Mouse (Mus musculus) lung, embryonic 16.5 days (tissue): Measurements from ENCODE around the gene Itga6. TPM values are rescaled to one million over a fixed set of nuclear protein-coding genes. Genes with fewer than 3 reads are reported as not detected.

ENCODE experiments used
- ATAC-seq: fragments of 200-750 bp; cut with Nextera tagmentation; 2 replicates; pipeline ENCODE4 v1.8.0; 2017; ENCODE audit warnings: low read depth, mild to moderate bottlenecking, moderate library complexity
- H3K27ac ChIP-seq: fragments of 300-500 bp; sonication (generic); 2 replicates; pipeline ENCODE4 v1.5.1; 2014; ENCODE audit warnings: mild to moderate bottlenecking, control low read depth, low read length
- H3K27me3 ChIP-seq: fragments of 300-500 bp; sonication (generic); 2 replicates; pipeline ENCODE4 v1.6.1; 2014; ENCODE audit warnings: low read depth, low read length, mixed read lengths; ENCODE audit not compliant: control insufficient read depth, insufficient read depth
- H3K36me3 ChIP-seq: fragments of 300-500 bp; sonication (generic); 2 replicates; pipeline ENCODE4 v1.6.1; 2014; ENCODE audit warnings: low read length; ENCODE audit not compliant: control insufficient read depth, insufficient read depth
- H3K4me1 ChIP-seq: fragments of 300-500 bp; sonication (generic); replicated peaks from 2 replicates; pipeline ENCODE4 v1.6.1; 2014; ENCODE audit warnings: low read length, mixed read lengths; ENCODE audit not compliant: control insufficient read depth, insufficient read depth
- H3K4me2 ChIP-seq: fragments of 300-500 bp; sonication (generic); 2 replicates; pipeline ENCODE4 v1.6.1; 2014; ENCODE audit warnings: low read depth, low read length, control low read depth
- H3K4me3 ChIP-seq: fragments of 300-500 bp; sonication (generic); 2 replicates; pipeline ENCODE4 v1.5.1; 2014; ENCODE audit warnings: mild to moderate bottlenecking, low read length, control low read depth
- H3K9ac ChIP-seq: fragments of 300-500 bp; sonication (generic); 2 replicates; pipeline ENCODE4 v1.6.1; 2014; ENCODE audit warnings: low read length, control low read depth
- H3K9me3 ChIP-seq: fragments of 300-500 bp; sonication (generic); 2 replicates; pipeline ENCODE4 v1.6.1; 2016; ENCODE audit warnings: low read length; ENCODE audit not compliant: control insufficient read depth
- WGBS: fragments of 180-500 bp; shearing (Covaris S2); extraction: QIAGEN DNeasy Blood & Tissue Kit; methylation state at CpG from one replicate; pipeline ENCODE4 v1.1.7; 2014; 5-methylcytosine and 5-hydroxymethylcytosine counted together
- polyA plus RNA-seq: library from polyadenylated mRNA; unstranded; fragments of >200 nt; fragmentation: Nextera tagmentation; extraction: Ambion mirVana; gene quantifications from 2 replicates; pipeline ENCODE4 v1.2.1, GENCODE M21; 2015

Itga6 gene
- polyA plus RNA-seq, 1 experiment from 2014 or later: 79.0 TPM

- Histone ChIP-seq H3K36me3 (no peaks in the 10 kb centered on the region), H3K4me1 (no peaks in the 10 kb centered on the region), H3K9me3 (no peaks in the 10 kb centered on the region), H3K4me3 (no peak overlapping the region), H3K4me2 (no peak overlapping the region), H3K9ac (no peak overlapping the region), H3K27ac (no peak overlapping the region), H3K27me3 (no peaks in the 10 kb centered on the region; the same call in 1 of the 2 replicates)
- 57% methylated on average over 7 of the region's 7 CpGs for WGBS
- no peak for ATAC-seq
Measured at GRCm38 (mm10) chr2:71728341-71728740, 17.1 kb upstream of the Itga6 start.

GRCm38 (mm10) chr2:71728796-71729195 lies 16.6 kb upstream of the Itga6 start:
- Histone ChIP-seq H3K27me3 (no peaks in the 10 kb centered on the region; the same call in 1 of the 2 replicates), H3K9ac (no peak overlapping the region), H3K27ac (no peak overlapping the region), H3K4me2 (no peak overlapping the region), H3K4me1 (no peaks in the 10 kb centered on the region), H3K4me3 (no peak overlapping the region), H3K9me3 (no peaks in the 10 kb centered on the region), H3K36me3 (no peaks in the 10 kb centered on the region)
- ATAC-seq: no peak
- WGBS: 40% methylated on average over 5 of the region's 5 CpGs

- 66% methylated on average over 20 of the region's 20 CpGs for WGBS
- no peak for ATAC-seq
- Histone ChIP-seq H3K9ac (no peak overlapping the region), H3K4me1 (0 out of 2 replicates have a peak, but pooled peaks cover 2% of the 10 kb centered on the region), H3K4me3 (no peak overlapping the region), H3K27ac (no peak overlapping the region), H3K4me2 (no peak overlapping the region), H3K36me3 (no peaks in the 10 kb centered on the region), H3K27me3 (no peaks in the 10 kb centered on the region; the same call in 1 of the 2 replicates), H3K9me3 (no peaks in the 10 kb centered on the region)
Measured at GRCm38 (mm10) chr2:71730623-71731612, 14.5 kb upstream of the Itga6 start.

GRCm38 (mm10) chr2:71734792-71735392 lies 10.5 kb upstream of the Itga6 start:
- H3K4me1 ChIP-seq: peaks cover 10% of the 10 kb centered on the region; the same call in 1 of the 2 replicates
- no peaks in the 10 kb centered on the region for H3K9me3 ChIP-seq
- no peaks in the 10 kb centered on the region; the same call in 1 of the 2 replicates for H3K27me3 ChIP-seq
- H3K36me3 ChIP-seq: no peaks in the 10 kb centered on the region
- no peak overlapping the region for H3K4me2 ChIP-seq
- no peak overlapping the region for H3K27ac ChIP-seq
- no peak overlapping the region for H3K9ac ChIP-seq
- no peak for ATAC-seq
- WGBS: 32% methylated on average over 9 of the region's 9 CpGs
- H3K4me3 ChIP-seq: no peak overlapping the region

- ATAC-seq: no peak
- Histone ChIP-seq H3K9ac (no peak overlapping the region), H3K27me3 (no peaks in the 10 kb centered on the region; the same call in 1 of the 2 replicates), H3K4me2 (no peak overlapping the region), H3K9me3 (no peaks in the 10 kb centered on the region), H3K36me3 (no peaks in the 10 kb centered on the region), H3K4me3 (no peak overlapping the region), H3K27ac (no peak overlapping the region), H3K4me1 (peaks cover 12% of the 10 kb centered on the region; the same call in 1 of the 2 replicates)
- WGBS: 87% methylated on average over 17 of the region's 17 CpGs
Measured at GRCm38 (mm10) chr2:71735541-71736159, 9.8 kb upstream of the Itga6 start.

GRCm38 (mm10) chr2:71736213-71736612 lies 9.2 kb upstream of the Itga6 start:
- H3K27ac ChIP-seq: no peak overlapping the region
- H3K36me3 ChIP-seq: no peaks in the 10 kb centered on the region
- H3K4me2 ChIP-seq: no peak overlapping the region
- H3K4me3 ChIP-seq: no peak overlapping the region
- 88% methylated on average over 2 of the region's 2 CpGs for WGBS
- peaks cover 12% of the 10 kb centered on the region; the same call in 1 of the 2 replicates for H3K4me1 ChIP-seq
- no peak overlapping the region for H3K9ac ChIP-seq
- H3K9me3 ChIP-seq: no peaks in the 10 kb centered on the region
- H3K27me3 ChIP-seq: no peaks in the 10 kb centered on the region; the same call in 1 of the 2 replicates
- no peak for ATAC-seq

GRCm38 (mm10) chr2:71739173-71739860 lies 6.1 kb upstream of the Itga6 start:
- H3K4me1 ChIP-seq: peaks cover 14% of the 10 kb centered on the region
- 43% methylated on average over 9 of the region's 9 CpGs for WGBS
- H3K4me2 ChIP-seq: no peak overlapping the region
- ATAC-seq: peak; percentile 74; the same call in 1 of the 2 replicates
- no peak overlapping the region for H3K4me3 ChIP-seq
- no peaks in the 10 kb centered on the region for H3K9me3 ChIP-seq
- peak overlapping the region; percentile 76 for H3K27ac ChIP-seq
- H3K9ac ChIP-seq: no peak overlapping the region
- no peaks in the 10 kb centered on the region for H3K27me3 ChIP-seq
- H3K36me3 ChIP-seq: no peaks in the 10 kb centered on the region

GRCm38 (mm10) chr2:71742557-71742956 lies 2.9 kb upstream of the Itga6 start:
- H3K27ac ChIP-seq: no peak overlapping the region
- no peak overlapping the region for H3K4me2 ChIP-seq
- no peak overlapping the region for H3K4me3 ChIP-seq
- no peaks in the 10 kb centered on the region for H3K36me3 ChIP-seq
- no peaks in the 10 kb centered on the region for H3K27me3 ChIP-seq
- peaks cover 23% of the 10 kb centered on the region for H3K4me1 ChIP-seq
- no peak overlapping the region for H3K9ac ChIP-seq
- ATAC-seq: no peak
- WGBS: 61% methylated on average over 4 of the region's 4 CpGs
- H3K9me3 ChIP-seq: no peaks in the 10 kb centered on the region
